Mouse (Mus musculus): Measurements from ENCODE around the gene Vmn1r203.
"Not testable (repeated sequence)": the region's sequence is repeated elsewhere in the genome, so short reads cannot be mapped to it uniquely, and the experiment has no call there.

Gene Vmn1r203

DNA sequence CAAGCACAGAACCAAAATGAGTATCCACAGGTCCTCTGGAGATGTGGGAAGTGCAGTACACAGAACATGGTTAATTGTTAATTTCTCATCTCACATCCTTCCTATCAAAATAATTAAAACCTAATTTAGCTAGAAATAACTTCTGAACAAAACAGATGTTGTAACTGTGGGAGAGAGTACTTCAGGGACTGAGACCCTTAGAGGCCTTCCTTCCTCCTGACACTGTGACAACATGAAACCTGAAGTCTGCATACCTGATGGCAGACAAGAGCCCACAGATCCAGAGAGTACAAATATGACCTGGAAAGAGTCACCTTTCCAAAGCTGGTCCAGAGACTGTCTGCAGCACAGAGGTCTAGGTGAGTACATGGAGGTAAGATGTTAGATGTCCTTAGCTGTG, at the start of gene Vmn1r203:
Gene Vmn1r203 (plus strand): TSS at position 301 of the 400 bp plus-strand sequence.
- DNase-seq (ENCODE audit: low read depth), result no peak

DNA sequence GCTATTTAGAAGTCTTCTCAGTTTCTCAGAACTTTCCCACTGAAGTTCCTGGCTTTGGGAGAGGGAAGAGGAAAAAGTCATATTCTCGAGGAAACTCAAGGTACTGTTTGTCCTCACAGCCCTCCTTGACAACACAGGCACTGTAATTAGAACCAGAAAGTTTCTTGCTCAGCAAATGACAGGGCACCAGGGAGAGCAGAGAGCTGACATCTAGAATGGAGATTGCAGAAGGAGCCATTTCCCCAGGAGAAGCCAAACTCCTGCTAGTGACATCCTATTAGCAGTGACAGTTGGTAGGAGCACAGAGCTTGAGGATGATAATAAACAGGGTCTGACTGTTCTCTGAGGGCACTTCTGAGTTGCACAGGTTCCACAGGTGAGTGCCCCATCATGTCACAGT, 46.3 kb upstream of the Vmn1r203 start, which contains the start of gene Vmn1r201:
Gene Vmn1r201 (plus strand): TSS at position 301 of the 400 bp plus-strand sequence.
- DNase-seq (ENCODE audit: low read depth), result no peak

DNA sequence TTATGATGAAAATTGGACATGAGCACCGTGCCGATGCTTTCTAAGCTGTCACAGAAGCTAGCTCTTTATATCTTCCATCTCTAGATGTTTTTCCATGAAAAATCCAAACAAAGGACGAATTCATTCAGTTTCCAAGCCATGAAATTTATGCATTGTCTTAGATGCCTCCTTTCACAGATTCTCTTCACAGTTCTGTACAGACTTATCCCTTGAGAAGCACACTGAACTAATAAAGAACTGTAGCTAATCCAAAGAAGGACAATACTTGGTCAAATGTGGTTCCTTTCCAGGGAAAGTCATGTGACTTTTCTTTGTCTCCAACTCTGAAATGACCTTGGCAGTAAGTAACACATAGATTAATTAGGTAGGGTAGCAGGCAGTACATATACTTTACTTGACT, 15.5 kb upstream of the Vmn1r203 start:
- no peak for DNase-seq (ENCODE audit: low read depth)

- no peak for DNase-seq (ENCODE audit: low read depth)
Observed at GRCm38 (mm10) chr13:22505281-22505680, 12.6 kb upstream of the Vmn1r203 start, which contains the start of gene Vmn1r202. Vmn1r202 (minus strand) TSS chr13:22505381.

DNA sequence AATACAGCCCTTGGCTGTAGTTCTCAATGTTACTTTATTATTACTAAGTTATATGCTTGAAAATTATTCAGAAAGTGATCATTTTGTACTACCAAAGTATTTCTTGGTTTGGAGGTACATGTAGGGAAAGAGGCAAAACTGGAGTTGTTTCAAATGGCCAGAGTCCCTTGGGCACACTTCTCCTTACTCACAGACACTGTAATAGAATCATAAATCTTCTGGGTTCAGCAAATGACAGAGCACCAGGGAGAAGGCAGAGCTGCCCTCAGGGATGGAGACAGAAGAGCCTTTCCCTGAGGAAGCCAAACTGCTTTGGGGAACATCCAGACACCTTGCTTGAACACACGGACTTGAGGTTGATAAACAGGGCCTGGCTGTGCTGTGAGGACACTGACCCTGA, 35.0 kb downstream of the Vmn1r203 start, which contains the start of gene Vmn1r204:
Gene Vmn1r204 (plus strand): TSS at position 301 of the 400 bp plus-strand sequence.
- DNase-seq (ENCODE audit: low read depth), result not testable (repeated sequence)

DNA sequence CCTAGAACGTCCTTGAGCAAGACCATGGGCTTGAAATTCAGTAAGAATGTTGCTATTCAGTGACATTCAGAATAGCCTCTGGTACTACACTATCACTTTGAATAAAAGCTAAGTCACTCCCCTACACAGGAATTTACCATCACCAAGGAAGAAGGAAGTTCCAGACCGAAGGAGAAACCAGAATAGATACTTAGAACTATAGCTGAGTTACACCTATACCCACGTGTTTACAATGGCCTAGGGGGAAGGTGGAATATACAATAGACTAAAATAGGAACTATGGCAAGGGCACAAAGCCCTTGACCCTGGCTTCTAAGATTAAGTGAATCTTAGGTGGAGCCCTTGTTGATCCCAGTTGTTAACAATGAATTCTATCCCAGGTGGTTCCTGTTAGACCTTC, 57.0 kb downstream of the Vmn1r203 start:
- DNase-seq (ENCODE audit: low read depth), result not testable (repeated sequence)
